Mouse (Mus musculus): ENCODE measurements at regions not wholly inside any gene's neighbourhood (a gene's known extent, or its start where the extent isn't known, plus 50 kb on each side); places are given as distances from the start of the nearest gene placed in this dataset.
"Not testable (repeated sequence)": the region's sequence is repeated elsewhere in the genome, so short reads cannot be mapped to it uniquely, and the experiment has no call there.

DNA sequence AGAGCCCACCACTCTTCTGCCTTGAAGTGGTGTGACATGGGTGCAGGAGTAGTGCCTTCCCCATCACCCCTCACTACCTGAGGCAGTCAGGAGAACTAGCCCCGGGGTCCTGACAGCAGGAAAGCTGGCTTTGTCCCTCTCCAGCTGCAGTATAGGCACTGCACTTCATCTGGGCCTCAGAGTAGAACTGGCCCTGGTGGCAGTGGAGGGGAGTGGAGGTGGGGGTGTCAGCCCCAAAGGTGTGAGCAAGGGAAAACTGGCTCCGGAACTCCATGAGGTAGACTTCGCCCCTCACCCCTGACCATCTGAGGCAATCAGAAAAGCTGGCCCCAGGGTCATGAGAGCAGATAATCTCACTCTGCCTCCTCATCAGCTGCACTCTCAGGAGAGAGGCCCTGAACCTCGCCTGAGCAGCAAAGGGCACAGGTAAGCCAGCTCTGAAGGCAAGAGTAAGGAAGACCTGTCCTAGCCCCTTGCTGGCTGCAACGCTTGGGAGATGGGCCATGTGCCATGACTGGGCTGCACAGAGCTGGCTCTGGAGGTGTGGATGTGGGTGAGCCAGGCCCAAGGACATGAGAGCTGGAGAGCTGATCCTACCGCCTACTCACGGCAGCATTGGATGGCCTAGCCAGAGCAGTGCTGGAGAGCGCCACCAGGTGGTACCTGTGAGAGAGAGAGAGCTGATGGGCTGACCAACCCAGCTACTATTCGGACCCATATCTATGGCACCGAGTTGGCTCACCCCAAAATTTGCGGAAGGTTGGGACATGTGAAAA lies 377.0 kb upstream of the B3galt2 start:
- no peak for DNase-seq (ENCODE audit: low spot score in 2 of 2)

GRCm38 (mm10) chr1:143265216-143265615 lies 375.2 kb upstream of the B3galt2 start:
- DNase-seq (ENCODE audit: low spot score in 2 of 2) = no peak

GRCm38 (mm10) chr1:143286274-143286967 lies 354.0 kb upstream of the B3galt2 start:
- no peak for DNase-seq (ENCODE audit: low spot score in 2 of 2)

- DNase-seq (ENCODE audit: low spot score in 2 of 2) = no peak
These were observed 353.0 kb upstream of the B3galt2 start for GRCm38 (mm10) chr1:143287448-143287847.

- DNase-seq (ENCODE audit: low spot score in 2 of 2) = no peak
These were observed 343.9 kb upstream of the B3galt2 start for GRCm38 (mm10) chr1:143296555-143296954.

- no peak for DNase-seq (ENCODE audit: low spot score in 2 of 2)
These were observed 333.1 kb upstream of the B3galt2 start for GRCm38 (mm10) chr1:143307379-143307778.

GRCm38 (mm10) chr1:143318381-143318780 lies 322.1 kb upstream of the B3galt2 start:
- no peak for DNase-seq (ENCODE audit: low spot score in 2 of 2)

DNA sequence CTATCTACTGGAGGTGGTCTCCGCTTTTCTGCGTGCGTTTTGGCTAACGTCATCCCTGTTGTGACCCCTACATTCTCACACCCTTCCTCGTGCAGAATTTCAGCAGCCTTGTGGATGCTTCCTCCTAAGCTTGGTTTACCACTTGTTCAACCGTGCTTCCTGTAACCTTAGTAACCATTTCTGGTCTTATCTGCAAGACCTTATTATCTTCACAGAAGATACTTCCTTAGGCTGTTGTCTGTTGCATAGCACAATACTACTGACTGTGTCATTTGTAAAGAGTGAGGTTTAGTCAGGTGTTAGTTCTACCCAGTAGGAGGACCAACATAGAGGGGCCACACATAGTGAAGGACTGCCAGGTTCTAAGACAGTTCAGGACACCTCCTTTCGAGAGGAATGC lies 320.9 kb upstream of the B3galt2 start:
- DNase-seq (ENCODE audit: low spot score in 2 of 2) = peak in 1 of 2 experiments; percentile 17

GRCm38 (mm10) chr1:143351388-143351787 lies 289.1 kb upstream of the B3galt2 start:
- no peak for DNase-seq (ENCODE audit: low spot score in 2 of 2)

DNA sequence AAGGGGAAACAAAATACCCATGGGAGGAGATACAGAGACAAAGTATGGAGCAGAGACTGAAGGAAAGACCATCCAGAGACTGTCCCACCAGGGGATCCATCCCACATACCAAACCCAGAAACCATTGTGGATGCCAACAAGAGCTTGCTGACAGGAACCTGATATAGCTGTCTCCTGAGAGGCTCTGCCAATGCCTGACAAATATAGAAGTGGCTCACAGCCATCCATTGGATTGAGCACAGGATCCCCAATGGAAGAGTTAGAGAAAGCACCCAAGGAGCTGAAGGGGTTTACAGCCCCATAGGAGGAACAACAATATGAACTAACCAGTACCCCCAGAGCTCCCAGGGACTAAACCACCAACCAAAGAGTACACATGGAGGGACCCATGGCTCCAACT lies 280.2 kb upstream of the B3galt2 start:
- DNase-seq (ENCODE audit: low spot score in 2 of 2) = not testable (repeated sequence)

DNA sequence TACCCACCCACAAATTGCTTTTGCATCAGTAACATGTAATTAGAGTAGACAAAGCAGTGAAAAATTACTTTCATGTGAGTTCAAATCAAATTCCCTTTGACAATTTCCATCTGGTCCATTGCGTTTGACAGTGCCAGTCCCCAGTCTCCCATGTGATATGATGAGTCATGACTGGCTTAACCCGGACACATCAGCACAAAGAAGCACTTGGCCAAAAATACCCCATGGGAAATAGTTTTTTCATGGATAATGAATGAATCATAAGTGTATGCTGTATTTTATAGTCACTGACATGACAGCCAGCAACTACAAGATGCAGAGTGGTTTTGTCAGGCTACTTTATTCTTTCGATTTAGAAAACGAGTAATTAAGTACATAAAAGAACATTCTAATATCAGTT lies 248.6 kb upstream of the B3galt2 start:
- no peak for DNase-seq (ENCODE audit: low spot score in 2 of 2)

All from natural killer cell, adult 2 months (primary cell).